Mouse (Mus musculus): Measurements from ENCODE around the gene Pmepa1.

DNA sequence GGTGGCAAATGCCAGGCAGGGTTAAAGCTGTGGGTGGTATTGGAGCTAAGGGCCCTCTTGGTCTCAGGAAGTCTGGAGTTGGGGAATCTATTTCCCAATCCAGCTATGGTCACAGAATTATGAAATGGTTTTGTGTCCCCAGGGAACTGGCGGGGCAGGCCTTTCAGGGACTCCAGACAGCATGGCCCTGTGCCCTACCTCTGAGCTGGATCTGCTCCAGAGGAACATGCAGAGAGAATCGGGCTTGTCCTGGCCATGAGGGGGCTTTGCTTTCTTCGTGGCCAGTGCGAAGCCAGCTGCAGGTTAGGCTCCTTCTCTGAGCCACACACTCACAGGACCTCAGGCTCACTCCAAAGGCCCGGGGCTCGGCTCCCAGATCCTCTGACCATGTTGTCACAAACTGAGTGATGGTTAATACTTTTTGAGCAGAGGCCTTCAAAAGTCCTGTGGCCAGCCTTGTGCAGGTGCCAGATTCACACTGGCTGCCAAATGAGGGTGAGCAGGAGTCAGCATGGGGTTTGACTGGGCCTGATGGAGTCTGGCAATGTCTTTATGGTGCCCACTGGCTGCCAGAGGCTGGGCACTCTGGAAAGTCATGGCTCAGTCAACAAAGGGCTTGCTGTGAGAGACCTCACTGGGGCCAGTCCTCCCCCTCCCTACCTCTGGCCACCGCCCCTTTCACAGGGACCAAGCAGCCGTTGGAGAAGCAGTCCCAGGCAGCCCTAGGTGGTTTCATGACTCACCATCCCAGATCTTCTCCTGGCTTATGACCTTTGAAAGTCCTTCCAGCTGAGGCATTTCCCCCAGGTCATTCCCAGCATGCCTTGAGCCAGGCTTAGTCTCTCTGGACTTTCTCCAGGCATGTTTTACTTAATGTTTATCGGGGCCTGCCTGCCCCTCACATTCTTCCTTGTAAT, 4.9 kb upstream of the Pmepa1 start:
- TF ChIP-seq CTCF (IDR thresholded peaks at IDR 0.05; ENCODE audit: insufficient read depth, low read depth, low read length), result no peak
- TF ChIP-seq POLR2A (IDR thresholded peaks at IDR 0.05; ENCODE audit: insufficient read depth, low read depth, low read length), result no peak

Data from olfactory bulb, adult 2 months (tissue).